Mouse (Mus musculus) left cerebral cortex, adult 6 months (tissue): Measurements from ENCODE around the gene Fam19a3. TPM values are rescaled to one million over a fixed set of nuclear protein-coding genes. Genes with fewer than 3 reads are reported as not detected.

Experiments
- long read RNA-seq, 2 experiments: library from polyadenylated mRNA; unstranded; transcript quantifications; one replicate each; pipeline ENCODE4 v2.0.0; 2019 to 2020
- polyA plus RNA-seq: library from polyadenylated mRNA; unstranded; fragments of <200 nt; fragmentation: Nextera tagmentation; gene quantifications from 2 replicates; pipeline ENCODE4 v1.2.3, GENCODE M21; 2021

The Fam19a3 gene
- not detected in 2 replicates for polyA plus RNA-seq
- long read RNA-seq, experiment 1, partial matches to known transcripts: 0 of 1 reads
- long read RNA-seq, experiment 1, other reads (novel, unspliced or antisense): 1 of 1 reads
- long read RNA-seq, experiment 2: 0 reads

DNA sequence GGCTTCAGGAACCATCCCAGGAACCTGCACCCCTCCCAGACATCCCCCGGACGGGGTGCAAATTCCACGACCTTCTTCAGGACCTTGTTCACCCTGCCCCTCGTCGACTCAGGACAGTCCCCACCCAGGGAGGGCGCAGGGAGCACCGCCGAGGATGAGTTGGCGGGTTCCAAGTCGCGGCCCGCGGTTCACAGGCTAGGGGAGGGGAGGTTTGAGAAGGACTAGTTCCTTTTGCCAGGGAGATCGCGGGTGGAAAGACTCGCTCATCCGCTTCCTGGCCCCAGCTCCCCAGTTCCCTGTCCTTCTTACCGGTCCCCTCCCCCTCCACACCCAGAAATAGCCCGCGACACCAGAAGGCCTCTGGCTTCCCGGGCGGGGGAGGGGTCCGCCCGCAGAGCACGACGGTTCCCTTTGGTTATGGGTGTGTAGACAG, at the start of gene Fam19a3:
Fam19a3 (minus strand) TSS at position 370 of the 433 bp plus-strand sequence.

DNA sequence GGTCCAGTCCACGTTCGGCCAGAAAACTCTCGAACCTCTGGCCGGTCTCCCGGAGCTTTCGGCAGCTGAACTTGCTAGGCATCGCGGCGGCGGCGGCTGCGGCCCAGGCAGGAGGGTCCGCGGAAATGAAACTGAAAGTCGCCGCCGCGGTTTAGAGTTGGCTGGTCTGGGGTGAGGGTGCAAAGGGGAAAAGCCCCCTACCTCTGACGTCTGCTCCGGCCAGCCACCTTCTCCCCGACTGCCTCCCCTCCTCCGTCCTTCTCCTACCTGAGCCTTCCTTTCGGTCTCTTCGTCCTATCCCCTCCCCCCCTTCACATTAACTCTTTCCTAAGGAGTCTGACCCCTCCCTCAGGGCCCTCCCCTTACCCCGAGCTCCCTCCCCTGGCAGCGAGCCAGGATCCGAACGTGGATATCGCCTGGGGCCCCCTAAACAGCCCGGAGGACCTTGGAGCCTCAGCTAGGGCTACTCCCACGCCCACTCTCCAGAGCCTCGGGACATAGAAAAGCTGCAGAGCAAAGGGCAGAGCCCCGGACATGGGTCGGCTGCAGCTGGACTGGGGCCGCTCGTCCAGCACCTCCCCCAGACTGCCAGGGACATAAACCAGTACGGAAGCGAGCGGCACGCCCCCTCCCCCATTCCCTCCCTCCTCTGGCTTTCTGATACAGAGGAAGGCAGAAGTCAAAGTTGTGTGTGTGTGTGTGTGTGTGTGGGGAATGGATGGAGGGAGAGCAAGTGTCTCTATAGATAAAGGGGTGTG, 36.5 kb upstream of the Fam19a3 start, which contains the start of gene Mov10:
Mov10 (minus strand) TSS at position 573 of the 758 bp plus-strand sequence.

DNA sequence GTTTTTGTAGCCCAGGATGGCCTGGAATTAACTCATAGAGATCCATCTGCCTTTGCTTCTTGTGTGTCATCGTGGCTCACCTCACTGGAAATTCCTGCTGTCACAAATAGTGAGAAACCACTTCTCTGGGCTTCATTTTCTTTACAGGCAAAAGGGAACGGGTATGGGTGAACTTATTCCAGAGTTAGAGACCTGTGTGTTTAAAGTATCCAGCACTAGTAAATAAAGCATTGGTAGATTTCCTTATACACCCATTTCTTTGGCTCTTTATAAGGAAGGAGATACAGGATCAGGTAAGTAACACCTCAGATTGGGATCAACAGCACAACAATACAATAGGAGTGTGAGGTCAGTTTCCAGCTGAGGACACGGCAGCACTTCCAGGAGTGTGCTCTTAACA, 6.4 kb upstream of the Fam19a3 start, which contains the start of gene Rhoc:
Rhoc (plus strand) TSS at position 301 of the 400 bp plus-strand sequence.

DNA sequence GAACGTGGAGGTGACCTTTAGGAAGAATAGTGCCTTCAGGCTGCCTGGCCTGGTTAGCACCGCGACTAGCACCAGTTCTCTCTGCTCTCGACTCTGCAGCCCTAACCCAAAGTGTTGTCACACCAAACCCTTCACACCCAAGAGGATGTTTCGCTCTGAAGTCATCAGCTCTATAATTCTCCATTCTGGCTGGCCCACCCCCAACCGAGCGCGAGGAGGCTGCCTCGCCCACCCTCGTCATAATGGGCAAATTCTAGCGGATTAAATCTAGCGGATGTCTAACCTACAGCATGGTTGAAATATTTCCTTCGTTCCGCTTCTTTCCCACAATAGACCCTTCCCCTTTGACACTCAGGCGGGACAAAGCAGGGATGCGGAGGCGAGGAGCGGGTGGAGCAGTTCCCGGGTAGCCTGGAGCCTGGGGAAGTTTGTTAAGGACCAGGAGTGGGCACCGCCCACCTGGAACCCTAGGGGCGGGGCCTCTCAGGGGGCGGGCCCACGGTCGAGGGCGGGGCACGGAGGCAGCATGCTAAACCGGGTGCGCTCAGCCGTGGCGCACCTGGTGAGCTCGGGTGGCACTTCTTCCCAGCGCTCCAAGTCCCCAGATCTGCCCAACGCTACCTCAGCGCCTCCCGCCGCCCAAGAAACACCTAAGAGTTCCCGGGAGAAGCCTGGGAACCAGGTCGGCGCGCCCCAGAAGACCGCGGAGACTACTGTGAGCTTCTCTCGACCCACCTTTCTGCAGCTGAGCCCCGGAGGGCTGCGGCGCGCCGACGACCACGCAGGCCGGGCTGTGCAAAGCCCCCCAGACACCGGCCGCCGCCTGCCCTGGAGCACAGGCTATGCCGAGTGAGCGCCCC, 849 bp downstream of the Fam19a3 start, which contains the start of gene Ppm1j:
Ppm1j (plus strand) TSS at position 496 of the 860 bp plus-strand sequence.

Other genes starting within 250 kb of the Fam19a3 start
- 5.4 and 7.5 TPM in 2 replicates for gene Slc16a1, start 143.2 kb downstream of the Fam19a3 start, polyA plus RNA-seq
- 0.68 and 0.78 TPM in 2 replicates for gene Ppm1j, start 784 bp downstream of the Fam19a3 start, polyA plus RNA-seq
- 22.8 and 29.9 TPM in 2 replicates for gene Rhoc, start 6.5 kb upstream of the Fam19a3 start, polyA plus RNA-seq
- gene Mov10, start 36.7 kb upstream of the Fam19a3 start, polyA plus RNA-seq: 1.3 and 1.5 TPM in 2 replicates
- 24.9 and 25.8 TPM in 2 replicates for gene St7l, start 82.2 kb upstream of the Fam19a3 start, polyA plus RNA-seq
- 22.0 and 24.6 TPM in 2 replicates for gene Capza1, start 82.7 kb upstream of the Fam19a3 start, polyA plus RNA-seq
- gene Wnt2b, start 180.1 kb upstream of the Fam19a3 start, polyA plus RNA-seq: 0.15 and 0.31 TPM in 2 replicates